Mouse (Mus musculus) lung, adult 2 months (tissue): ENCODE results near the gene Upk1a.

Source experiments
- CTCF ChIP-seq: fragments of 200-500 bp; IDR thresholded peaks from 2 replicates; pipeline ENCODE4 v1.5.1; 2011; ENCODE audit warnings: mild to moderate bottlenecking, low read length, control low read depth; ENCODE audit not compliant: insufficient read depth
- POLR2A ChIP-seq: fragments of 200-500 bp; IDR thresholded peaks from 2 replicates; pipeline ENCODE4 v1.6.1; 2011; ENCODE audit warnings: low read depth, mild to moderate bottlenecking, control low read depth, low read length, borderline replicate concordance; ENCODE audit errors: extremely low read depth

GRCm38 (mm10) chr7:30613529-30614112 is 974 bp upstream of the Upk1a start:
- TF ChIP-seq CTCF = peak; percentile 59
- TF ChIP-seq POLR2A = no peak
